Mouse (Mus musculus) intestine, embryonic 16.5 days (tissue): ENCODE data around the gene 2310033P09Rik. TPM values are rescaled to one million over a fixed set of nuclear protein-coding genes. Genes with fewer than 3 reads are reported as not detected.

ENCODE experiments used
- ATAC-seq: fragments of 200-750 bp; cut with Nextera tagmentation; 2 replicates; pipeline ENCODE4 v1.8.0; 2017; ENCODE audit warnings: moderate TSS enrichment, moderate library complexity
- H3K27ac ChIP-seq: fragments of 300-500 bp; sonication (generic); 2 replicates; pipeline ENCODE4 v1.5.1; 2014; ENCODE audit warnings: mild to moderate bottlenecking, low read length
- H3K27me3 ChIP-seq: fragments of 300-500 bp; sonication (generic); replicated peaks from 2 replicates; pipeline ENCODE4 v1.6.1; 2014; ENCODE audit warnings: low read length, control low read depth, mixed read lengths; ENCODE audit not compliant: control insufficient read depth, insufficient read depth
- H3K36me3 ChIP-seq: fragments of 300-500 bp; sonication (generic); 2 replicates; pipeline ENCODE4 v1.6.1; 2014; ENCODE audit warnings: low read length, control low read depth; ENCODE audit not compliant: control insufficient read depth, insufficient read depth
- H3K4me1 ChIP-seq: fragments of 300-500 bp; sonication (generic); 2 replicates; pipeline ENCODE4 v1.6.1; 2014; ENCODE audit warnings: low read length, control low read depth, mixed read lengths; ENCODE audit not compliant: control insufficient read depth, insufficient read depth
- H3K4me2 ChIP-seq: fragments of 300-500 bp; sonication (generic); 2 replicates; pipeline ENCODE4 v1.6.1; 2014; ENCODE audit warnings: low read depth, low read length, control low read depth
- H3K4me3 ChIP-seq: fragments of 300-500 bp; sonication (generic); 2 replicates; pipeline ENCODE4 v1.5.1; 2014; ENCODE audit warnings: mild to moderate bottlenecking, low read length
- H3K9ac ChIP-seq: fragments of 300-500 bp; sonication (generic); 2 replicates; pipeline ENCODE4 v1.6.1; 2014; ENCODE audit warnings: low read depth, low read length
- H3K9me3 ChIP-seq: fragments of 300-500 bp; sonication (generic); 2 replicates; pipeline ENCODE4 v1.6.1; 2016; ENCODE audit warnings: low read length, control low read depth; ENCODE audit not compliant: control insufficient read depth
- WGBS: fragments of 180-500 bp; shearing (Covaris S2); extraction: QIAGEN DNeasy Blood & Tissue Kit; methylation state at CpG from one replicate; pipeline ENCODE4 v1.1.7; 2014; 5-methylcytosine and 5-hydroxymethylcytosine counted together
- polyA plus RNA-seq: library from polyadenylated mRNA; unstranded; fragments of >200 nt; fragmentation: Nextera tagmentation; extraction: Ambion mirVana; gene quantifications from 2 replicates; pipeline ENCODE4 v1.2.1, GENCODE M21; 2015

Gene 2310033P09Rik
- 32.7 and 33.1 TPM in 2 replicates for polyA plus RNA-seq

- peak within 1 kb of the TSS; percentile 95 for H3K9ac ChIP-seq
- peak within 1 kb of the TSS; percentile 80 for H3K4me2 ChIP-seq
- peak within 1 kb of the TSS; percentile 97 for H3K27ac ChIP-seq
- no peaks in the 10 kb centered on the region for H3K9me3 ChIP-seq
- peaks cover 3% of the 10 kb centered on the region; the same call in 1 of the 2 replicates for H3K36me3 ChIP-seq
- peaks cover 11% of the 10 kb centered on the region for H3K4me1 ChIP-seq
- H3K4me3 ChIP-seq, result peak within 1 kb of the TSS; percentile 96
- no peaks in the 10 kb centered on the region for H3K27me3 ChIP-seq
- 0% methylated on average over 67 of the region's 67 CpGs for WGBS
- ATAC-seq, result peak; percentile 84
Observed at GRCm38 (mm10) chr11:59208153-59208831, at the start of gene 2310033P09Rik. Gene 2310033P09Rik (plus strand): TSS chr11:59208321.

DNA sequence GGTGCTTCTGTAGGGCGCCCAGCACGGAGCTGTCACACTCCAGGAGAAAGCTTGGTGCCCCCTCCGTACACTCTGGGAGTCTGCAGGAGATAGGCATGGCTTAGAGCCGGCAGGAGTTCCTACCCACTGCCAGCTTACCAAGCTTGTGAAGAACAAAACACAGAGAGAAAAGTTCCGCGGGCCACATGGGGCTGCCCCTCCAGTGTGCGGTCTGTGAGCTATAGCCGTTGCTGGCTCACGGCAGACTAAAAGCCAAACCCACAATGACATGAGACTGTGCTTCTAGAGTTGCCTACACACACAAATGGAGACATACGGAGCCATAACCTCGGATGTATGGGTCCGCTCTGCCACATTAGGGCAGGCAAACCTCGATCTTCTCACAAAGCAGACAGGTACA, 49.0 kb upstream of the 2310033P09Rik start:
- Histone ChIP-seq H3K4me2 (no peak overlapping the region), H3K9me3 (no peaks in the 10 kb centered on the region), H3K4me3 (no peak overlapping the region), H3K27ac (no peak overlapping the region), H3K9ac (no peak overlapping the region), H3K36me3 (peaks cover 4% of the 10 kb centered on the region; the same call in 1 of the 2 replicates), H3K27me3 (no peaks in the 10 kb centered on the region), H3K4me1 (peaks cover 13% of the 10 kb centered on the region)
- WGBS, result 91% methylated on average over 13 of the region's 13 CpGs
- ATAC-seq, result no peak

- Histone ChIP-seq H3K27me3 (no peaks in the 10 kb centered on the region), H3K4me1 (peaks cover 15% of the 10 kb centered on the region), H3K4me3 (no peak overlapping the region), H3K9ac (no peak overlapping the region), H3K36me3 (peaks cover 4% of the 10 kb centered on the region; the same call in 1 of the 2 replicates), H3K4me2 (no peak overlapping the region), H3K9me3 (no peaks in the 10 kb centered on the region), H3K27ac (no peak overlapping the region)
- no peak for ATAC-seq
- WGBS, result 91% methylated on average over 4 of the region's 4 CpGs
Observed at GRCm38 (mm10) chr11:59159558-59159957, 48.6 kb upstream of the 2310033P09Rik start.

- H3K9me3 ChIP-seq, result no peaks in the 10 kb centered on the region
- no peak overlapping the region for H3K4me2 ChIP-seq
- H3K36me3 ChIP-seq, result no peaks in the 10 kb centered on the region; the same call in 1 of the 2 replicates
- no peak overlapping the region for H3K27ac ChIP-seq
- H3K27me3 ChIP-seq, result no peaks in the 10 kb centered on the region
- H3K4me3 ChIP-seq, result no peak overlapping the region
- peaks cover 15% of the 10 kb centered on the region for H3K4me1 ChIP-seq
- ATAC-seq, result no peak
- H3K9ac ChIP-seq, result no peak overlapping the region
- 74% methylated on average over 5 of the region's 5 CpGs for WGBS
Observed at GRCm38 (mm10) chr11:59161398-59161797, 46.7 kb upstream of the 2310033P09Rik start.

DNA sequence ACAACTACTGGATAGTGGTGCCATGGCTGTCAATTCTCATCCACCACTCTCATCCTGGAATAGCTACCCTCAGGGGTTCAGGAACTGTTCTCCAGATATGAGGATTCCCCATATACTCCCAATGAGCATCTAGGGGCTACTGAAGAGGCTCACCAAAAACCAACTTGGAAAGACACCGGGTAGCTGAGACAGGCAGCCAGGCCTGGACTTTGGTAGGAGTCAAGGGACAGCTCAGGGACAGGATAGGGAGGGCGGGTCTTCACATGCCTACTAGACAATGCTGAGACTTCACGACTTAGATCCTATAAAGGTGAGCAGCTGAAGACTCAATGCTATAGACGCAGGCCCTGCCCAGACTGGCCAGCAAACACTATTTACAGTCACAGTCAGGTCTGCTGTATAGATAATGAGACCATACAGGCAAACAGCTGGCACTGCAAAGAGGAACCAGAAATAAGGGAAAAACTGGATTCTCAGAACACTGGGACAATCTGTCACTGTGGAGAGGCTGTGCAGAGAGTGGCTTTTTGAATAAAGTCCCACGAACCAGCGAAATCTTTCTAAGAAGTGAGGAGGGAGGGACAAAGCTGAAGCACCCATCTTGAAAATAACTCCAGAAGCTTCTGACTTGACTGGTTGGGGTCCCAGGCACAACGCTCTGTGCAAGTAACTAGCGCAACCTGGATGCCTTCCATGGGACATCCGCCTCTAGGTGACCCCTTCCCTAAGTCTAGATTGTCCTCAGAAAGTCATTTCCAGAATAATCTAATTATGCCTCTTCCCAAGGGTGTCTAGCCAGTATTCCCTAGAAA, 45.5 kb upstream of the 2310033P09Rik start:
- 49% methylated on average over 9 of the region's 9 CpGs for WGBS
- no peak for ATAC-seq
- peak overlapping the region; percentile 97 for H3K9ac ChIP-seq

GRCm38 (mm10) chr11:59163255-59164236, 44.6 kb upstream of the 2310033P09Rik start, which contains the start of gene Iba57:
Gene Iba57 (minus strand): TSS chr11:59163739.
- 3% methylated on average over 63 of the region's 68 CpGs for WGBS
- Histone ChIP-seq H3K27ac (peak within 1 kb of the TSS; percentile 99), H3K36me3 (no peaks in the 10 kb centered on the region), H3K4me3 (peak within 1 kb of the TSS; percentile 86), H3K27me3 (no peaks in the 10 kb centered on the region), H3K4me1 (peaks cover 15% of the 10 kb centered on the region), H3K9me3 (no peaks in the 10 kb centered on the region), H3K4me2 (peak within 1 kb of the TSS; percentile 81), H3K9ac (peak within 1 kb of the TSS; percentile 97)
- ATAC-seq, result peak; percentile 99

More for the DNA sequence above, 45.5 kb upstream of the 2310033P09Rik start:
- peak overlapping the region; percentile 86 for H3K4me3 ChIP-seq
- H3K36me3 ChIP-seq, result no peaks in the 10 kb centered on the region
- H3K4me1 ChIP-seq, result peaks cover 15% of the 10 kb centered on the region
- peak overlapping the region; percentile 81 for H3K4me2 ChIP-seq
- H3K27ac ChIP-seq, result peak overlapping the region; percentile 46
- H3K9me3 ChIP-seq, result no peaks in the 10 kb centered on the region
- no peaks in the 10 kb centered on the region for H3K27me3 ChIP-seq

DNA sequence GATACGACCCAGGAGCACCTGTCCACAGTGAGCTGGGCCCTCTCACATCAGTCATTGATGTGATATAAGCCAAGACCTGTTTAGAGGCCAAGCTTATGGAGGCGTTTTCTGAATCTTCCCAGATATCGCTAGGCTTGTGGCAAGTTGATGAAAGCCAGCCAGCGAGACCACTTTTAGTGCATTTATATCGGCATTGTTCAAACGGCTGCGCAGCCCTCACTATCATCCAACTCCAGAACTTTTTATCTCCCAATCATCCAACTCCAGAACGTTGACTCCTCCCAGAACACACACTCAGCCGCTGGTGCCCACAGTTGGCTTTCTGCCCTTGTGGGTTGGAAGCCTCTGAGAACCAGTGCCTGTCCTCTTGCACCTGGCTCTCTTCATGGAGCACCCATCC, 43.7 kb upstream of the 2310033P09Rik start:
- 76% methylated on average over 9 of the region's 9 CpGs for WGBS
- H3K4me3 ChIP-seq, result no peak overlapping the region
- no peaks in the 10 kb centered on the region for H3K27me3 ChIP-seq
- 0 out of 2 replicates have a peak overlapping the region, but pooled peaks have one; percentile 54 for H3K27ac ChIP-seq
- H3K9ac ChIP-seq, result no peak overlapping the region
- no peaks in the 10 kb centered on the region for H3K9me3 ChIP-seq
- no peak for ATAC-seq
- no peaks in the 10 kb centered on the region for H3K36me3 ChIP-seq
- H3K4me2 ChIP-seq, result peak overlapping the region; percentile 74
- H3K4me1 ChIP-seq, result peaks cover 15% of the 10 kb centered on the region

- 60% methylated on average over 2 of the region's 2 CpGs for WGBS
- no peaks in the 10 kb centered on the region for H3K36me3 ChIP-seq
- no peak overlapping the region for H3K9ac ChIP-seq
- H3K9me3 ChIP-seq, result no peaks in the 10 kb centered on the region
- peaks cover 15% of the 10 kb centered on the region for H3K4me1 ChIP-seq
- H3K27me3 ChIP-seq, result no peaks in the 10 kb centered on the region
- no peak overlapping the region for H3K4me2 ChIP-seq
- H3K4me3 ChIP-seq, result no peak overlapping the region
- no peak for ATAC-seq
- no peak overlapping the region; the same call in 1 of the 2 replicates for H3K27ac ChIP-seq
Observed at GRCm38 (mm10) chr11:59165616-59166241, 42.4 kb upstream of the 2310033P09Rik start.
